Mouse (Mus musculus) adrenal gland, postnatal 36 days (tissue): ENCODE results near the gene Klrg2. TPM values are rescaled to one million over a fixed set of nuclear protein-coding genes. Genes with fewer than 3 reads are reported as not detected.
"Not testable (repeated sequence)": the region's sequence is repeated elsewhere in the genome, so short reads cannot be mapped to it uniquely, and the experiment has no call there.

Experiments
- DNase-seq, 2 experiments: peaks; one replicate each; pipeline ENCODE4 v3.0.0; 2021; ENCODE audit warnings: mixed read lengths in 1 of 2
- long read RNA-seq, 2 experiments: library from polyadenylated mRNA; stranded (forward); transcript quantifications; one replicate each; pipeline ENCODE4 v2.0.0; 2021; ENCODE audit warnings: borderline sequencing depth in 2 of 2
- total RNA-seq, 2 experiments: library from RNA; stranded (reverse); gene quantifications; 2 replicates each; pipeline ENCODE4 v1.2.3; 2021

Gene Klrg2
- total RNA-seq = 1 to 10 TPM; 3.2 to 4.3 TPM
- long read RNA-seq, experiment 1, partial matches to known transcripts = 0 of 7 reads
- long read RNA-seq, experiment 1, other reads (novel, unspliced or antisense) = 3 of 7 reads
- long read RNA-seq, experiment 2, partial matches to known transcripts = 0 of 2 reads
- long read RNA-seq, experiment 2, other reads (novel, unspliced or antisense) = 0 of 2 reads

GRCm38 (mm10) chr6:38636852-38637618 is at the start of gene Klrg2:
TSS of gene Klrg2 (minus strand) at chr6:38637242.
- DNase-seq = peak; percentile 84 to 87

- DNase-seq = no peak
These were observed 45.5 kb upstream of the Klrg2 start for GRCm38 (mm10) chr6:38682532-38682931.

GRCm38 (mm10) chr6:38677629-38678028 is 40.6 kb upstream of the Klrg2 start:
- no peak for DNase-seq

- DNase-seq = no peak
These were observed 39.7 kb upstream of the Klrg2 start for GRCm38 (mm10) chr6:38676723-38677122.

- no peak for DNase-seq
These were observed 39.2 kb upstream of the Klrg2 start for GRCm38 (mm10) chr6:38676217-38676616.

GRCm38 (mm10) chr6:38672011-38672410 is 35.0 kb upstream of the Klrg2 start:
- no peak for DNase-seq

- no peak for DNase-seq
These were observed 34.2 kb upstream of the Klrg2 start for GRCm38 (mm10) chr6:38671270-38671669.

GRCm38 (mm10) chr6:38670488-38670887 is 33.4 kb upstream of the Klrg2 start:
- DNase-seq = not testable (repeated sequence)

GRCm38 (mm10) chr6:38669580-38669979 is 32.5 kb upstream of the Klrg2 start:
- DNase-seq = no peak

- DNase-seq = peak; percentile 60 to 79
These were observed 25.9 kb upstream of the Klrg2 start, which contains the start of gene Clec2l for GRCm38 (mm10) chr6:38662714-38663615. TSS of gene Clec2l (plus strand) at chr6:38663069.

GRCm38 (mm10) chr6:38661626-38662025 is 24.6 kb upstream of the Klrg2 start:
- DNase-seq = no peak

GRCm38 (mm10) chr6:38650263-38650937 is 13.4 kb upstream of the Klrg2 start:
- peak; percentile 74 to 78 for DNase-seq

GRCm38 (mm10) chr6:38649545-38649944 is 12.5 kb upstream of the Klrg2 start:
- no peak for DNase-seq

- DNase-seq = no peak
These were observed 6.0 kb upstream of the Klrg2 start for GRCm38 (mm10) chr6:38643039-38643438.

- DNase-seq = peak; percentile 51 to 70
These were observed 5.6 kb upstream of the Klrg2 start for GRCm38 (mm10) chr6:38642593-38642992.

GRCm38 (mm10) chr6:38641645-38642044 is 4.6 kb upstream of the Klrg2 start:
- no peak for DNase-seq

GRCm38 (mm10) chr6:38641228-38641627 is 4.2 kb upstream of the Klrg2 start:
- no peak for DNase-seq

- no peak for DNase-seq
These were observed 3.4 kb upstream of the Klrg2 start for GRCm38 (mm10) chr6:38640401-38640800.

- DNase-seq = peak; percentile 63 to 72
These were observed 846 bp downstream of the Klrg2 start for GRCm38 (mm10) chr6:38635941-38636851.

GRCm38 (mm10) chr6:38634461-38634860 is 2.6 kb downstream of the Klrg2 start:
- DNase-seq = no peak

GRCm38 (mm10) chr6:38632826-38633225 is 4.2 kb downstream of the Klrg2 start:
- DNase-seq = no peak
